Mouse (Mus musculus): ENCODE measurements around the gene Exoc3l4. TPM values are rescaled to one million over a fixed set of nuclear protein-coding genes. Genes with fewer than 3 reads are reported as not detected.
A peak's percentile ranks its signal among the peaks of the same experiment; 100 is the strongest.

Gene Exoc3l4
- total and polyA plus RNA-seq, 2 experiments from 2014 or later, result 7.9 to 9.8 TPM

- peak overlapping the region; percentile 68 for H3K27ac ChIP-seq (ENCODE audit: low read depth)
- DNase-seq (ENCODE audit: low spot score) (no peak), ATAC-seq (ENCODE audit: insufficient read depth, low read depth) (peak; percentile 32)
- peaks cover 21% of the 10 kb centered on the region for H3K27me3 ChIP-seq (ENCODE audit: control insufficient read depth, insufficient read depth, low read length)
- H3K9ac ChIP-seq (replicated peaks; ENCODE audit: low read depth, low read length), result no peak overlapping the region
- WGBS, result 10% methylated on average over 7 of the region's 8 CpGs
- no peak overlapping the region for H3K4me2 ChIP-seq (ENCODE audit: low read depth, low read length)
- H3K9me3 ChIP-seq (replicated peaks; ENCODE audit: control insufficient read depth, low read length), result no peaks in the 10 kb centered on the region
- peaks cover 28% of the 10 kb centered on the region for H3K4me1 ChIP-seq (ENCODE audit: control insufficient read depth, insufficient read depth)
- H3K4me3 ChIP-seq (ENCODE audit: low read depth, low read length), result no peak overlapping the region
- TF ChIP-seq EP300 (IDR thresholded peaks at IDR 0.05; ENCODE audit: low read depth), result peak; percentile 51; the same call in 1 of the 2 replicates
- TF ChIP-seq CTCF (IDR thresholded peaks at IDR 0.05; ENCODE audit: low read depth), result no peak
- H3K36me3 ChIP-seq (replicated peaks; ENCODE audit: control insufficient read depth, insufficient read depth, low read length), result no peaks in the 10 kb centered on the region
These were observed 18.0 kb downstream of the Exoc3l4 start for GRCm38 (mm10) chr12:111434745-111435327.

GRCm38 (mm10) chr12:111436170-111436569 is 19.4 kb downstream of the Exoc3l4 start:
- Histone ChIP-seq H3K4me2 (ENCODE audit: low read depth, low read length) (no peak overlapping the region), H3K9me3 (replicated peaks; ENCODE audit: control insufficient read depth, low read length) (no peaks in the 10 kb centered on the region), H3K36me3 (replicated peaks; ENCODE audit: control insufficient read depth, insufficient read depth, low read length) (no peaks in the 10 kb centered on the region), H3K27ac (ENCODE audit: low read depth) (peak overlapping the region; percentile 31; the same call in 1 of the 2 replicates), H3K9ac (replicated peaks; ENCODE audit: low read depth, low read length) (no peak overlapping the region), H3K4me3 (ENCODE audit: low read depth, low read length) (no peak overlapping the region), H3K27me3 (ENCODE audit: control insufficient read depth, insufficient read depth, low read length) (peaks cover 24% of the 10 kb centered on the region), H3K4me1 (ENCODE audit: control insufficient read depth, insufficient read depth) (peaks cover 15% of the 10 kb centered on the region)
- TF ChIP-seq EP300 (IDR thresholded peaks at IDR 0.05; ENCODE audit: low read depth) (no peak), CTCF (IDR thresholded peaks at IDR 0.05; ENCODE audit: low read depth) (no peak)
- no peak for ATAC-seq (ENCODE audit: insufficient read depth, low read depth)
- DNase-seq (ENCODE audit: low spot score), result no peak
- 65% methylated on average over 3 of the region's 3 CpGs for WGBS

GRCm38 (mm10) chr12:111436640-111437039 is 19.8 kb downstream of the Exoc3l4 start:
- peaks cover 29% of the 10 kb centered on the region for H3K27me3 ChIP-seq (ENCODE audit: control insufficient read depth, insufficient read depth, low read length)
- DNase-seq (ENCODE audit: low spot score) (no peak), ATAC-seq (ENCODE audit: insufficient read depth, low read depth) (0 out of 2 replicates have a peak, but pooled peaks have one; percentile 18)
- WGBS, result 49% methylated on average over 8 of the region's 8 CpGs
- H3K4me3 ChIP-seq (ENCODE audit: low read depth, low read length), result no peak overlapping the region
- no peak overlapping the region for H3K9ac ChIP-seq (replicated peaks; ENCODE audit: low read depth, low read length)
- peak overlapping the region; percentile 31; the same call in 1 of the 2 replicates for H3K27ac ChIP-seq (ENCODE audit: low read depth)
- H3K36me3 ChIP-seq (replicated peaks; ENCODE audit: control insufficient read depth, insufficient read depth, low read length), result no peaks in the 10 kb centered on the region
- H3K4me1 ChIP-seq (ENCODE audit: control insufficient read depth, insufficient read depth), result peaks cover 13% of the 10 kb centered on the region
- H3K4me2 ChIP-seq (ENCODE audit: low read depth, low read length), result no peak overlapping the region
- H3K9me3 ChIP-seq (replicated peaks; ENCODE audit: control insufficient read depth, low read length), result no peaks in the 10 kb centered on the region
- TF ChIP-seq EP300 (IDR thresholded peaks at IDR 0.05; ENCODE audit: low read depth) (no peak), CTCF (IDR thresholded peaks at IDR 0.05; ENCODE audit: low read depth) (no peak)

- Histone ChIP-seq H3K27ac (ENCODE audit: low read depth) (no peak overlapping the region), H3K9me3 (replicated peaks; ENCODE audit: control insufficient read depth, low read length) (no peaks in the 10 kb centered on the region), H3K4me3 (ENCODE audit: low read depth, low read length) (no peak overlapping the region), H3K36me3 (replicated peaks; ENCODE audit: control insufficient read depth, insufficient read depth, low read length) (no peaks in the 10 kb centered on the region), H3K27me3 (ENCODE audit: control insufficient read depth, insufficient read depth, low read length) (peaks cover 30% of the 10 kb centered on the region), H3K4me1 (ENCODE audit: control insufficient read depth, insufficient read depth) (peaks cover 10% of the 10 kb centered on the region), H3K9ac (replicated peaks; ENCODE audit: low read depth, low read length) (no peak overlapping the region), H3K4me2 (ENCODE audit: low read depth, low read length) (no peak overlapping the region)
- no peak for DNase-seq (ENCODE audit: low spot score)
- TF ChIP-seq CTCF (IDR thresholded peaks at IDR 0.05; ENCODE audit: low read depth) (no peak), EP300 (IDR thresholded peaks at IDR 0.05; ENCODE audit: low read depth) (no peak)
- WGBS, result 52% methylated on average over 5 of the region's 5 CpGs
- no peak for ATAC-seq (ENCODE audit: insufficient read depth, low read depth)
These were observed 20.5 kb downstream of the Exoc3l4 start for GRCm38 (mm10) chr12:111437222-111437900.

- H3K4me2 ChIP-seq (ENCODE audit: low read depth, low read length), result no peak overlapping the region
- H3K9me3 ChIP-seq (replicated peaks; ENCODE audit: control insufficient read depth, low read length), result no peaks in the 10 kb centered on the region
- WGBS, result 78% methylated on average over 6 of the region's 6 CpGs
- DNase-seq (ENCODE audit: low spot score) (no peak), ATAC-seq (ENCODE audit: insufficient read depth, low read depth) (no peak)
- no peak overlapping the region for H3K27ac ChIP-seq (ENCODE audit: low read depth)
- peaks cover 43% of the 10 kb centered on the region for H3K27me3 ChIP-seq (ENCODE audit: control insufficient read depth, insufficient read depth, low read length)
- H3K4me1 ChIP-seq (ENCODE audit: control insufficient read depth, insufficient read depth), result peaks cover 14% of the 10 kb centered on the region
- no peak overlapping the region for H3K9ac ChIP-seq (replicated peaks; ENCODE audit: low read depth, low read length)
- H3K36me3 ChIP-seq (replicated peaks; ENCODE audit: control insufficient read depth, insufficient read depth, low read length), result no peaks in the 10 kb centered on the region
- H3K4me3 ChIP-seq (ENCODE audit: low read depth, low read length), result no peak overlapping the region
- TF ChIP-seq CTCF (IDR thresholded peaks at IDR 0.05; ENCODE audit: low read depth), result no peak
- no peak for TF ChIP-seq EP300 (IDR thresholded peaks at IDR 0.05; ENCODE audit: low read depth)
These were observed 22.0 kb downstream of the Exoc3l4 start for GRCm38 (mm10) chr12:111438850-111439249.

All from heart, postnatal 0 days (tissue).